Mouse (Mus musculus) C2C12 (cell line): Measurements from ENCODE around the gene Srsf6.

Experiments
- CEBPB ChIP-seq: IDR thresholded peaks from one replicate; pipeline ENCODE4 v1.6.1; 2011; ENCODE audit warnings: low read depth, mild to moderate bottlenecking, control low read depth, moderate library complexity
- CTCF ChIP-seq: IDR thresholded peaks from one replicate; pipeline ENCODE4 v1.5.1; 2011; ENCODE audit not compliant: control insufficient read depth, insufficient read depth, insufficient read length
- FOSL1 ChIP-seq: IDR thresholded peaks from one replicate; pipeline ENCODE4 v1.8.0; 2011; ENCODE audit warnings: mild to moderate bottlenecking, low read length; ENCODE audit not compliant: poor library complexity, insufficient read depth, severe bottlenecking
- MAX ChIP-seq: IDR thresholded peaks from one replicate; pipeline ENCODE4 v1.6.1; 2011; ENCODE audit warnings: mild to moderate bottlenecking, control low read depth
- MYOD1 ChIP-seq: IDR thresholded peaks from one replicate; pipeline ENCODE4 v1.6.1; 2011; ENCODE audit warnings: low read depth; ENCODE audit not compliant: control insufficient read depth, insufficient read length
- MYOG ChIP-seq: IDR thresholded peaks from one replicate; pipeline ENCODE4 v1.6.1; 2011; ENCODE audit not compliant: control insufficient read depth, insufficient read length; ENCODE audit errors: extremely low read depth
- USF1 ChIP-seq: IDR thresholded peaks from one replicate; pipeline ENCODE4 v1.6.1; 2011; ENCODE audit warnings: low read depth, mild to moderate bottlenecking, control low read depth, moderate library complexity

DNA sequence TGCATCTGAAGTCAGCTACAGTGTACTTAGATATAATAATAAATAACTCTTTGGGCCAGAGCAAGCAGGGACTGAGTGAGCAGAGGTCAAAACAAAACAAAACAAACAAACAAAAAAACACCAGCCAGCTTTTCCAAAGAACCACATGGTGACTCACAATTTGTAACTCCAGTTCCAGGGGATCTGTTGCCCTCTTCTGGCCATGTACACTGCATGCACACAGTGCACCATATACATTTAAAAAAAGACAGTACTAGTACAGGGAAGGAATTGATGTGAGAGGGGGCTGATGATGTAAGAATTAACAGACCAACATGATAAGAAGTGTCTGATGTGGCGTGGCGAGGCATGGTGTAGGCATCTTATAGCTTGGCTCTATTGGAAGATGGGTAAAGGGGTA, 25.5 kb downstream of the Srsf6 start:
- TF ChIP-seq CTCF (no peak), MAX (no peak), CEBPB (no peak), MYOG (no peak), USF1 (no peak), MYOD1 (no peak), FOSL1 (no peak)
